Mouse (Mus musculus) left cerebral cortex, adult 11 months (tissue): ENCODE measurements around the gene Arhgap27.
"Not testable (repeated sequence)": the region's sequence is repeated elsewhere in the genome, so short reads cannot be mapped to it uniquely, and the experiment has no call there.

ENCODE experiments used
- DNase-seq: peaks from one replicate; pipeline ENCODE4 v3.0.0; 2022; ENCODE audit warnings: low spot score

The Arhgap27 gene

GRCm38 (mm10) chr11:103332890-103333651 lies 30.4 kb downstream of the Arhgap27 start:
- no peak for DNase-seq

- DNase-seq: peak; percentile 76
Measured at GRCm38 (mm10) chr11:103332186-103332889, 31.2 kb downstream of the Arhgap27 start.

- DNase-seq: no peak
Measured at GRCm38 (mm10) chr11:103331502-103332185, 31.8 kb downstream of the Arhgap27 start.

- no peak for DNase-seq
Measured at GRCm38 (mm10) chr11:103330651-103331319, 32.7 kb downstream of the Arhgap27 start.

GRCm38 (mm10) chr11:103326950-103327349 lies 36.5 kb downstream of the Arhgap27 start:
- DNase-seq: peak; percentile 61

- no peak for DNase-seq
Measured at GRCm38 (mm10) chr11:103325172-103325571, 38.3 kb downstream of the Arhgap27 start.

- DNase-seq: no peak
Measured at GRCm38 (mm10) chr11:103324723-103325122, 38.8 kb downstream of the Arhgap27 start.

GRCm38 (mm10) chr11:103322832-103323231 lies 40.7 kb downstream of the Arhgap27 start:
- DNase-seq: not testable (repeated sequence)

GRCm38 (mm10) chr11:103320646-103321045 lies 42.8 kb downstream of the Arhgap27 start:
- no peak for DNase-seq

- DNase-seq: no peak
Measured at GRCm38 (mm10) chr11:103320196-103320595, 43.3 kb downstream of the Arhgap27 start.

- no peak for DNase-seq
Measured at GRCm38 (mm10) chr11:103318042-103318441, 45.5 kb downstream of the Arhgap27 start.

GRCm38 (mm10) chr11:103315379-103315778 lies 48.1 kb downstream of the Arhgap27 start:
- DNase-seq: no peak

- DNase-seq: no peak
Measured at GRCm38 (mm10) chr11:103314736-103315374, 48.6 kb downstream of the Arhgap27 start.

GRCm38 (mm10) chr11:103313542-103313941 lies 50.0 kb downstream of the Arhgap27 start:
- no peak for DNase-seq

GRCm38 (mm10) chr11:103312655-103313255 lies 50.7 kb downstream of the Arhgap27 start:
- DNase-seq: no peak

- DNase-seq: no peak
Measured at GRCm38 (mm10) chr11:103311960-103312611, 51.4 kb downstream of the Arhgap27 start.

- no peak for DNase-seq
Measured at GRCm38 (mm10) chr11:103309956-103310574, 53.4 kb downstream of the Arhgap27 start.

GRCm38 (mm10) chr11:103307910-103308309 lies 55.6 kb downstream of the Arhgap27 start:
- DNase-seq: no peak

GRCm38 (mm10) chr11:103304525-103304924 lies 59.0 kb downstream of the Arhgap27 start:
- no peak for DNase-seq

GRCm38 (mm10) chr11:103294772-103295171 lies 68.7 kb downstream of the Arhgap27 start:
- no peak for DNase-seq
